Mouse (Mus musculus) lung, postnatal 36 days (tissue): ENCODE measurements around the gene Wnt3a.
"Not testable (repeated sequence)": the region's sequence is repeated elsewhere in the genome, so short reads cannot be mapped to it uniquely, and the experiment has no call there.

Source experiments
- DNase-seq: peaks from one replicate; pipeline ENCODE4 v3.0.0; 2022; ENCODE audit warnings: mixed read lengths

Wnt3a gene

DNA sequence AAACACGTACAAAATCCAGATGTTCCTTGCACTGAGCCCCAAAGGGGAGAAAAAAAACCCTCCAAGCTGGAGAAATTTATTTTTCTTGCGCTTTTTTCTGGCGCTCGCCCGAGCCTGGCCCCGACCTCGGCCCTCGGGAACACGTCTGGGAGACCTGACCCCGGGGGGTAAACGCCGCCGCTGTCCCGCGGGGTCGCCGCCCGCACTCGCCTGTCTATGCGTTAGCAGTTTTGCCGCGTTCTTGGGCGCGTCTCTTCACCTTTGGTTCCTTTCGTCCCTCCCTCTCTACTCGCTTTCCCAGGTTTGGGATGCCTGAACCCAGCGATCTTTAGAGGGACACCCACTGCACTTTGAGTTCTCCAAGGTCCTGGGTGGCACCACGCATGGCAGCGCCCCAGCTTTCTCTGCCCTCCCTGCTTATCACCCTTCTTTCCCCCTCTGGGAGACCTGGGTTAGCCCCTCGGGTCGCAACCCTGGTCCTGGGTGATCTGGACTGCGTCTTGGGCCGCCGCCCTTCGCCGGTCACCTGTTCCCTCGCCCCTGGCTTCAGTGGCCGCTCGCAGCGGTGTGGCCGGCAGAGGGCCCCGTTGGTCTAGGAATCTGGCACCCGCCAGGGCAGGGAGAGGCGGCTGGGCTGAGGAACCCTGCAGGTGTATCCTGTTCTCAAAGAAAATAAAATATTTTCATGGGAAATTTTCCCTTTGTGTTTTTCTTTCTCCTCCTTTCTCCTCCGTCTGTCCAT, 17.0 kb upstream of the Wnt3a start:
- DNase-seq, result peak; percentile 90

DNA sequence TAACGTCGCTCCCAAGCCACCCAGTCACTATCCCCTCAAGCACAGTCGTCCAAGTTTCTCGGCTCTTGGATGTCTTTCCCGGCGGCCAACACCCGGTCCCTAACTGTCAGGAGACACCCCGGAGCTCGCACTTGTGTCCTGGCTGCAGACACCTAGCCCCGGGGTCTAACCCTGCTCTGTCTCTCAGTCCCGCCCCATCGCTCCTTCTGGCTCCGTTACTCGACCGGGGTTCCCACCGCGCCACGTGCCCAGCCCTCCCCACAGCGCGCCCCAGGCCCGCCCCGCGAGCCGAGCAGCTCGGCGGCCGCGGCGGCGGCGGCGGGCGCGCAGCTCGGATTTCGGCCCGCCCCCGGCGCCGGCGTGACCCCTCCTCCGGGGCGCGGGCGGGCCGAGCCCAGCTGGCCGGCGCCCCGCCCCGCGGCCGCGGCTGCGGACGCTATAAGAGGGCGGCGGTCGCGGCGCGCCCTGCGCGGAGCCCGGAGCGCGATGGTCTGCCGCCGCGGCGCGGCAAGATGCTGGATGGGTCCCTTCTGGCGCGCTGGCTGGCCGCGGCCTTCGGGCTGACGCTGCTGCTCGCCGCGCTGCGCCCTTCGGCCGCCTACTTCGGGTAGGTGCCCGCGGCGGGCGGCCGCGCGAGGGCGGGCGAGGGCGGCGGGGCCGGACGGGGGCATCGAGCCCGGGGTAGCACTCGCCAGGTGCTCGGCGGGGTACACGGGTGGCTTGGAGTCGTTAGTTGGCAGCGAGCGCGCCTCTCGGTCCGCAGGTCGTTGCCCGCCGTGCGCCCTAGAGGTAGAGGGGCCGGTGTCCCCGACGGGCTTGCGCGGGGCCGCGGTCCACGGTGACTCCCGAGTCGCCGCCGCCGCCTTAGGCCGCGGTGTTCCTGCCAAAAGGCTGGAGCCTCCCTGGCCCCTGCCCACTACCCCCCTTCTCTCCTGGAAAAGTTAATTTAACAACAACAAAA, 16.2 kb upstream of the Wnt3a start, which contains the start of gene Wnt9a:
Gene Wnt9a (plus strand): TSS at position 468 of the 961 bp plus-strand sequence.
- DNase-seq, result peak; percentile 61

DNA sequence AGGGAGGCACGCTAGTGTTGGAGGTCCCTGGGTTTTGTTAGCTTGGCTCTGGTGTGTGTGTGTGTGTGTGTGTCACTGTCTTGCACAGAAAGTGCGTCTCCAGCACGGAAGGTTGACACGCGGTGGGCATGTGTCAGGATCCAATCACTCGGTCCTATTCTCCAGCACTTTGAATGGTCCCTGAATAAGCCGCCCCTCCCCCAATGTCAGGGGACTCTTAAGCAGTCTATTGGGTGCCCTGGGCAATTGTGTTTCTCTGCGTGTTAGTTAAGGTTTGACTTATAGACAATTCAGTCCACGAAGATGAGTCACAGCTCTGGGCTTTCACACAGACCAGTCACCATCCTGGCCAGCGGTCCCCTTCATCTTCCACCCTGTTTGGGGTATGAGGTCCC, 15.3 kb upstream of the Wnt3a start:
- no peak for DNase-seq

DNA sequence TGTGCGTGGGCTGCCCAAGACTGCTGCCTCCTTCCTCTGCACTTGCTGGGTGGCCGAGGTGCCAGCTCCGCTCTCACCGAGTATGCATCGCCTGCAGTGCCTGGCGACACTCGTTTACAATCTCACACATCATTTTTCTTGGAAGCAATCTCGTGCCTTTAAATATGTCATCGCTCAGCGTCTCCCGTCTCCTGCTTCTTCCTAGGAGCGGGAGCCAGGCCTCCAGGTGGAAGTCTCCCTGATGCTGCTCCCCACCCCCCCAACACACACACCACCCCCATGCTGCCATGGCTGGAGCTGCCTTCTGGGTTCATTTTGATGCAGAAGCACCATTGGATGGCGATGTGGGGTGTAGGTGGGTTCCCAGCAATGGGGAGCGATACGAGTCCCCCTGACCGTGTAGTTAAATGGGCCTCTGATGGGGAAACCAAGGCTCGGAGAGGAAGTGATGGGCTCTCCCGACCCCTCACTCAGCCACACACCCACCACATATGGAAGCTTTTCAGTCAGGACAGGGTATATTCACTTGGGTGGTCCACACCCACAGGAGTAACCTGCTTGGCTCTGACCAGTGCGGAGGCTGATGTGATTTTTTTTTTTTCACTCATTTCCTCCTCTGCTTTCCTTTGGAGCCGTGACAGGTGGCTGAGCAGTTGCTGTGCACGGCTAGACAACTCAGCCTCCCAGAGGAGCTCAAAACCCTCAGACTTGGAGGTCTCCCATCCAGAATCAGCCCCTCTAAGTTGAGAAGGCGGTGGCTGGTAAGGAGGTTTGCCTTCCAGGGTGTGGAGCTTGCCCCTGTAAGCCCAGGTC, 14.7 kb upstream of the Wnt3a start:
- DNase-seq, result no peak

DNA sequence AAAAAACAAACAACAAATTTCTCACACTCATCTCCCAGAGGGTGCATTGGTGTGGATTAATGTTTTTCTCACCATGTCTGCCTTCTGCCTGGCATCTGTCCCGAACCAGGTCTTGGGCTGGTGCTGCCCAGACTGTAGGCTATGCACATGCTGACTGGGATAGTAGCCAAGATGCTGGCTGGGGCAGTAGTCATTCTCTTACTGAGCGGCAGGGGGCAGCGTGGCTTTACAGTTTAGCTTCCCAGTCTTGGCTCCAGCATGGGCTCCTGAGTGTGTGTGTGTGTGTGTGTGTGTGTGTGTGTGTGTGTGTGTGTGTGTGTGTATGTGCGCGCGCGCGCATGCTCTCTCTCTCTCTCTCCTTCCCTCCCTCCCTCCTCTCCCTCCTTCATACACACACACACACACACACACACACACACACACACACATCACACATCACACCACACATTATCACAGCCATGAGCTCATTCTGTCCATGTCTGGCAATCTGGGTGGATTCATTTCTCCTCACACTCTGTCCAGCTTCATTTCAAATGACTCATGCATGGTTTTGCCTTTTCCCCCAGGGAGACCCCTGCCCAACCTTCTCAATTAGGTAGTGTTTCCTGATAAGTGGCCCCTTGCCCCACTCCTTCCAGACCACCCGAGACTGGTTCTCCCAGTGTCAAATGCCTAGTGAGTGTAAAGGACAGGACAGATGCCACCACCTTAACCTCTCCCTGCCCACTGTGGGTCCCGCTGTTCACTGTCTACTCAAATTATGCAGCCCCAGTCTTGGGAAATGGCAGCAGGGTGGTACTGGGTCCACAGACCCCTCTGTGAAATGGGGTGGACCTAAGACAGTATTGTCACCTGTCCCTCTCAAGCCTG, 12.4 kb upstream of the Wnt3a start:
- DNase-seq, result peak; percentile 92

DNA sequence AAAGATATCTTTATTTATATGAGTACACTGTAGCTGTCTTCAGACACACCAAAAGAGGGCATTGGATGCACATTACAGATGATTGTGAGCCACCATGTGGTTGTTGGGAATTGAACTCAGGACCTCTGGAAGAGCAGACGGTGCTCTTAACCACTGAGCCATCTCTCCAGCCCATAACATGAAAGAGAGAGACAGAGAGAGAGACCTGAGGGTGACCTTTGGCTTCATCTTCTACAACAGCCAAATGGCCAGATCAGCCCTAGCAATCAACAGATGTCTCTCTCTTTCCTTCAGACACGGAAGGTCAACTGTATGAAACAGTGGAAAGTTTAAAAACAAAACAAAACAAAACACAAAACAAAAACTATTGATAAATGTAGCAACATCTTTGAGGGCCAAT, 10.5 kb upstream of the Wnt3a start:
- not testable (repeated sequence) for DNase-seq

DNA sequence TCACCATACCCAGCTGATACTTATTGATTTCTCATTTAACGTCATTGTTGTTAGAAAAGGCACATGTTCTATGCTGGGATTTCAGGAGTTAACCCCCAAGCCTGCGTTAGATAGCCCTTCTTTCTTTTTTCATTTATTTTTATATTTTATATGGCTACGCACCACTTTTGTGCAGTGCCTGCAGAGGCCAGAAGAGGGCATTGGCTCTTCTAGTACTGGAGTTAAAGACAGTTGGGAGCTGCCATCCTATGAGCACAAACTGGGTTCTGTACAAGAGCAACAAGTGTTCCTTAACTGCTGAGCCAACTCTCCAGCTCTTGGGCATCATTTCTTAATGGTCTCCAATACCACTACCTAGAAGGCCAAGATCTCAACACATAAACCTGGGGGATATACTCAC, 9.6 kb upstream of the Wnt3a start:
- peak; percentile 71 for DNase-seq

DNA sequence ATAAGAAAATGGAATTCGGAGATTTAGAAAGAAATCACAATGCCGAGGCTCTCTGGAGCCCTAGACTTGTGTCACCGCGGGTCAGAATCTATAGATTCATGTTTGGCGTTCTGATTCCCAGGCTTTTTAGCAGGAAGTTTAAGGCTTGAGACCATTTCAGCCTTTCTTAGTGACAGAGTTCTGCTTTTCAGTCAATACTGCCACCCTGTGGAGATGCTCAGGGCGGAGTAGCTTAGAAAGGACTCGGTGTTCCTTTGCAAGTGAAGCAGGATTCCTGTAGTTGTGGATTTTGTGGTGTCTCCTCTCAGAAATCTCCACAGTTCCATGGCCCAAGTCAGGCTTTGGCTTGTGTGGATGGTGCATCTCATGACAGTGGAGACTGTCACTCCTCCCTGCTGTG, 7.4 kb upstream of the Wnt3a start:
- DNase-seq, result peak; percentile 80

DNA sequence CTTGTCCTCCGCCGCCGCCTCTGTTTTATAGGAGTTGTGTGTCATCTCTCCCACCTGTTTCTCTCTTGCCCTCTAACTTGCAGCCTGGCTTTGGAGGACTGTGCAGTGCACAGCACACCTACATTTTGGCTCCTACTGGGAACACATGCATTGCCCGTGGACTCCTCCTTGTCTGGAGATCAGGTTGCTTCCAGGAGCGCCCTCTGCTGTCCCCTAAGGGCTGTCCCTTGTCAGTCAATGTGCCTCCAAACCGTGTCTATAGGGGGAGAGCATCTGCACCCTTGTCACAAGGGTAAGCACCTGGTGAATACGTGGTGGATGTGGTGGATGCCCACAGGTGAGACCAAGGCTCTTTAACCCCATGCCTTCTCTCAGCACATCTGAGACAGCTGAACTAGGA, 3.1 kb upstream of the Wnt3a start:
- peak; percentile 84 for DNase-seq

DNA sequence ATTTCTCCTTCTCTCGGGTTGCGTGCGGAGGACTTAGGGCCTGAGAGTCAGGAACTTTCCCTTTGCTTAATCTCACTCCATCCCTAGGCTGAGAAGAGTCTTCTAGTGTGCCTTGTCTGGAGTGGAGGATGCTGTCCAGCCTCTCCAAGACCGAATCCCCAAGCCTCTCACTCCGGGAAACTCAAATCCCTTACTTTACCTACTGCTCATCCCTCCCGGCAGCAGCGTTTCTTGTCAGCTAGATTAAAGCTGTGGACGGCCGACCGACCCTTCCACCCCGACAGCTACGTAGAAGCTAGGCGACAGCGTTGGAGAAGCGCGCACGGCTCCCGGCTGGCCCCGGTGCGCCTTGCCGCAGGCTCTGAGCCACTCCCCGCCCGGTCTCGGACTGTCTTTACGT, 846 bp downstream of the Wnt3a start:
- DNase-seq, result no peak

DNA sequence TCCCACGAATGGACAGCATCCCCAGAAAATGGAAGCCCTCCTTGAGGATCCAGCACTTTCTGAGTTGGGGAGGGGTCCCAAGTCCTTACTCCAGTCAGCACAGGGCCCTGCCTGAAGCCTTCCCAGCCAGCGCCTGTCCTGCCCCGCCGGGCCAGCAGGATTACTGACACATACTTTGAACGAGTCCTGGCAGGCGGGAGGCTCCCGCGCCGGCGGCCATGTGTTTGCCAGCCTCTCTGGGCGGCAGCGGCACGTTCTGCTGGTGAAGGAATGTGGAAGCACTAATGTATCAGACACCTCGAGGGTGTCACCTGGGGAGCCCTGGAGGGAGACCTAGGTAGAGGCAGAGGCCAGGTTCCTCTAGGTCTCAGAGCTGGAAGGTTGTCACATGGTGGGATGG, 6.4 kb downstream of the Wnt3a start:
- DNase-seq, result no peak

DNA sequence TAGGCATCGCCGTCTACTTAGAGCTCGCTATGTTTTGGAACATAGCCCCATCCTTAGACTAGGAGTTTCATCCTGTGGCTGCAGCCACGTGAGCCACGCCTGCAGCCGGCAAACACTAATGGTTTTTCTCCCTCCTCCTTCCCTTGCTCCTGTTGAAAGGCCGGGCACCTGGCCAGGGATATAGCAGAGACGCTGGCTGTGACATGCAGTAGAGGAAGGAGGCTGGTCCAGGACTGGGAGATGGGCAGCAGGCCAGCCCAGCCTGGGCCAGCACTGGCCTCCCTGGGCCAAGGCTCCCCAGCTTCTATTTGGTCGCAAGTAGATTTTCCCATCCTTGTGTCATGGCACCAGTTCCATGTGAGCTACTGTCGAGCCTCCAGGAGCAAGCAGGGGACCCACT, 7.6 kb downstream of the Wnt3a start:
- peak; percentile 82 for DNase-seq

DNA sequence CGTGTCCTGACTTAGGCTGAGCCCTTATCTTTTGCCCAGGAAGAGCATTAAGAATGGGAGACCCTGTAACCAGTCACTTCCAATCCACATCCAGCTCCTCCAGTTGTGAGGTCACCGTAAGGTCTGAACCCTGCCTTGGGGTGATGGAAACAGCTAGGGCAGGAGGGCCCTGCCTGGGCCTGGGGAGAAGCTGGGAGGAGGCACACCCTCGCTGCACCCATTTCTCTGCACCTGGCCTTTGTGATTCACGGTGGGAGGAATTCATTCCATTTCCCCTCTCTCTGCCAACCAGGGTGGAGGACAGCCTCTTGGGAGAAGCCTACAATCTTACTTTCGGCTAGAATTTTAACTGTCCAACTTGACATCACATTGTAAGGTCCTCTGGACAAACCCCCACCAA, 8.4 kb downstream of the Wnt3a start:
- no peak for DNase-seq

DNA sequence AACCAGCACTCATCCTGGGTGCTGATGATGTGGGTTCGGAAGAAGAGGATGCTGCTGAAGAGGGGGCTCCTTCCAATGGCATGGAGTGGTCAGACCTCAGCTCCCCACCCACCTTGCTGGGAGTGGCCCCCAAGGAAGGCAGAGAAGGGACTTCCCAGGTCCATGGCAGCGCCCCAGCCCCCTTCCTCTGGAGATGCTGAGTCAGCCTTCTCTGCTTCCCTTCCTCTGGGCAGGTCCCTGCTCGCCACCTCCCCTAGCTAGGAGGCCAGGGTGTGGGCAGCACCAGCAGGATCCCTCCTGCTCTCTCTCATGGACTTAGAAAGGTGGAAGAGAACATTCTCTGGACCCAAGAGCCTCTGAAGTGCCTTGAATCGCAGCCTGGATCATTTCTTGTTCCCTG, 12.5 kb downstream of the Wnt3a start:
- no peak for DNase-seq

DNA sequence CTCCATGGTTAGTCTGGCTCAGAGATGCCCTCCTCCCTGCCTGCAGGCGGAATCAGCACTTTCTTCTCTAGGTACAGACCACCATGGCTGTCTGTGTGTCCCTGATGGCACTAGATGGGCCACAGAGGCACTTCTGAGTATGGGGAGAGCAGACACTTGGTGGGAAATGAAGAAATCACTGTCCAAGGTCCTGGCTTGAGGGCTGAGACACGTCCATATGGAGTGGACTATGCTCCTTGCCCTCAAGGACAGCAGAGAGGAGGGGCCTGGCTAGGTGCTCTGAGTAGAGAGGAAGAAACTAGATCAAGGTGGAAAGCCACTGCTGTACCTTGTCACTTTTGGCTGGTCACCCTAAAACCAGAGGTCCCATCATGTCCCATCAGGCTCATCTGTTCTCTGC, 13.7 kb downstream of the Wnt3a start:
- no peak for DNase-seq

DNA sequence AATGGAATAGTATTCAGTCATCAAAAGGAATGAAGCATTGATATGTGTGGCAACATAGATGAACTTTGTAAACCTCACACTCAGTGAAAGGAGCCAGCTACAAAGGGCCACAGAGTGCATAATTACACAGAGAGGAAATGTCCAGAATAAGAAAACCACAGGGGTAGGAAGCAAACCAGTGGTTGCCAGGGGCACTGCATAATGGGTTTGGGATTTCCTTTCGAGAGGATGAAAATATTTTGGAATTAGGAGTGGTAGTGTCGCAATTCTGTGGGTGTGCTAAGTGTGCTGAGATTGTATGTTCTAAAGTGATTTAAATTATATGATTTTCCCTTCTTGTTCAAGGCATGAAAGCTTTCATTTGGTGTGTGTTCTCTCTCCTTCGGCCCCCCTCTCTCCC, 16.4 kb downstream of the Wnt3a start:
- peak; percentile 55 for DNase-seq

DNA sequence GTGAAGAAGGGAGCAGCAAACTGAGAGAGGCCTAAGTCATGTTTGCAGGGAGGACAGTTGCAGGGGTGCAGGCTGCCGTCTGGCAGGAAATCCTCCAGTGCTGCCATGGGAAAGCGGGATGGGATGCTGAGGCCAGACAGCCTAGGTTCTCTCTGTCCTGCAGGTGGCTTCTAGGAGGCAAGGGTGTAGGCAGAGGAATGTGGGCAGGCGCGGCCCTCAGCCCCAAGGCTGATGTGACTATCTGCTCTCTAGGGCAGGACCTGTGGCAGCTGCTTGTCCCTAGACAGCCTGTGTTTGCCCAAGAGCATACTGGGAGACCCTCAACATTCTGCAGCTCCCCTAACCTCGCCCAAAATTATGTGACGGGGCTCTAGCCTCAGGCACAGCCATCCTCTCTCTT, 23.8 kb downstream of the Wnt3a start:
- DNase-seq, result no peak

DNA sequence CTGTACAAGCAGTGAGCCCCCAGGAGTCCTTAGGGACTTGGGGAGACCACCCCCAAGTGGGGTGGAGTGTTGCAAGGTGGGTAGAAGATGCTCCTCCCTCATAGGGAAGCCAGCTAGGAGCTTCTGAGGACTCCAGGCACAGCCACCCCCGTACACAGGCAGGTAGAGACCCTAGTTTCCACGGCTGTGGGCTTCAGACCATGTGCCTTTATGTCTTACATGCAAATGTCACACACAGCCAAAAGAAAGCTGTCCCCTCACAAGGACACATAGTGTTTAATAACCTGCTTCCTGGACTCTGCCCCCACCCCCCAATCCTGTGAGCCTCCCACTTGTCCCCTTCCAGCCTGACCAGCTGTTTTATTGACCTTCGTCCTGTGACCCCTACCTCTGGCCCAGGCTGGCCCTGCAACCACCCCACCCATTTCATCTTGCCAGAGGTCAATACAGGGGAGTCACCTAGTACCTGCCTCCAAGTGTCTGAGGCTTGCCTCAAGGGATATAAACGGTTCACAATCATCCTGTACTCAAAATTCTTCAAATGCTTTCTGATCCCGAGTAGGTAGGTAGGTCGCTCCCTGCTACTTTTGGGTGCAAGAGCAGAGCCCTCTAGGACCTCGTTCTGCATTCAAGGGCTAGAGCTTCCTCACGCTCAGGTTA, 25.3 kb downstream of the Wnt3a start:
- DNase-seq, result no peak

DNA sequence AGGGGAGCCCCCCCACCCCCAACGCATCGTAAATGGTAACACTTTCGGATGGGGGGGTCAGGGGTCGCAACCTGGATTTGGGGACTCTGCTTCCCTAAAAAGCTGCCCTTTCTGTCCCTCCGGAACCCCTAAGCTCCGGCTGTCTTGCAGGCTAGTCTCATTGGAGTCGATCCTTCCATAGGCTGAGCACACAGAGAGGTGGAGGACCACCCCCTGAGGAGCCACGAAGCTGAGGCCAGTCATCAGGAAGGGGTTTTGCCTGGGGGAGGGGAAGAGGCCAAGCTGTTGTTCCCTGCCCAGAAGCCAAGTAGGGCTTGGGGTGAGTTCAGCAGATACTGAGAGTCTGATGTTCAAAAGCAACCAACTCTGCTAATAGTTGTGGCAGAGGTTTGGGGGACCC, 26.0 kb downstream of the Wnt3a start:
- DNase-seq, result no peak

DNA sequence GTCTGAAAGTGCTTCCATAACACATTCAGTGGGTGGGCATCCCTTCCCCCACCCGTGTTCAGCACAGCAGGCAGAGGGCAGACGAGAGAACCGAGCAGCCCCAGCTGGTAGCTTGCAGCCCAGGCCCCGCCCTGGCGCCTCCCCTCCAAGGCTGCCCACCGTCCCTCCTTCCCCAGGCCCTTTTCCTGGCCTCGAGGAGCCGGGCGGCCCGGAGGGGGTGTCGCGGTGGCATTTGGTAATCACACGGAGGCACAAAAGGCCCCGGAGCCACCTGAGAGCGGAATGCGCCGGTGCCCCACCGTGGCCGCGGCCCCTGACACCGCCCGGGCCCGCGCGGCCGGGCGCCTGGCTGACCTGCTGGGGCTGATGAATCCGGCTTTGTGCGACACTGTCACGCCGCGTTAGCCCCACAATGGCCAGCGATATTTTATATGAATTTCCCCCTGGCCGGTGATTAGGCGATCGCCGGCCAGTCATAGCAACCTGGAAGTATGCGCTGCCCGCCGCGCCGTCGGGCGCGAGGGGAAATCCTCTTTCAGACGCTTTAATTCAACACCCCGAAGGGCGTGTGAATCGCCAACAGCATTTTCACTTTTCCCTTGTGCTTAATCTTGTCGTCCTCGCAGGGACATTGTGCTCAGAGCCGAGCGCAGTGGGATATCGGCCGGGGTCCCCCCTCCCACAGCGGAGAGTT, 26.5 kb downstream of the Wnt3a start:
- DNase-seq, result peak; percentile 73

DNA sequence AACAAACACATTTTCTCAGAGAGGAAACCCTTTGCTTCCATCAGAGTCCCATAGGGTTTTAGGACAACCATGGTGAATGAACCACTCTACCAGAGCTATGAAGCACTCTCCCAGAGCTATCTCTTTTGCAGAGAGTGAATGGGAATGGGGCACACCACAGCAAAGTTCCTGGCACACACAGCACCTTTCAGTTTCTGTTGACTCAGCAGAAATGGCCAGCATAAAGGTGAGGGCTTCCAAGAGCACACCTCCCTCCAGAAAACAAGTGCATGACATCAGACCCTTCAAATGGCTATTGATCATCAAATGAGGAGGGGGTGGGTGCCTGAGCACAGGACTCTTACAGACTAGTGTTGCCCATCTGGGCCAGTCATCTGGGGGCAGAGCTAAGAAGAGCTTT, 28.2 kb downstream of the Wnt3a start:
- no peak for DNase-seq
